Mouse (Mus musculus): ENCODE results near the gene Hypk.

The Hypk gene

DNA sequence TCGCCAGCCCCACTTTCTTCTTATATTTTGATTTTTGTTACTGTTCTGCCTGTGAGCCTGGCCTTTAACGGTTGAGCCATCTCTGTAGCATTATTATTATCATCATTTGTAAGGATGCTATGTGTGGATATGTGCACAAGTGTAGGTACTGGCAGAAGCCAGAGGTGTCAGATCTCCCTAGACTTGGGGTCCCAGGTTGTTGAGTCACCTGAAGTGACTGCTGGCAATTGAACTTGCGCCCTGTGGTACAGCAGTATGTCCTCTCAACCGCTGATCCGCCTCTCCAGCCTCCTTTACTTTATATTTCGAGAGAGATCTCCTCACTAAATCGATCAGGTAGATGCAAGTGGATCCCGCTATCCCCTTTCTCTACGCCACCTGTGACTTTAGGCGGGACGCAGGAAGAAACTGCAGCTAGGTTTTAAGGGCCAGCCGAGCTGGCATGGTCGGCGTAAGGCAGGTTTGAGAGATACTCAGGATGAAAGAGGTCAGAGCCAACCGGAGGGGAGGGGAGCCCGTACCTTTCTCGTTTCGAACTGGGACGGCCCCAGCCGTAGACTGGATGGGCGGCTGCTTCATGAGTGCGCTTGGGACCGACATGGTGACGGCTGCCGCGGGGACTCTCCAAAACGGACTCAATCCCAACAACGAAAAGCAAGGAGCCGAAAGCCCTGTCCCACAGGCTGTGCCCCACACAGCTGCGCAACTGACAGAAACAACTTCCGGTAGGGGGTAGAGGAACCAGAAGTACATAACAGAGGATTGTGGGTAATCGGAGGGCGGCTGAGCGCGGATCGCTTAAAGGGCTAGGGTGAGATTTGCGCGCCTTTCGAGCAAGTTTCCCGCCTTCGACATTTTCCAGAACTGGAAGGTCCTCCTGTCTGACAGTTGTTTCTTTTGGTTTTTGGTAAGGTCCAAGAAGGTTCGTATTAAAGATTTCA is 53.1 kb downstream of the Hypk start, which contains the start of the genes Mfap1a and Wdr76:
TSS of gene Mfap1a (minus strand) at position 724 of the 941 bp plus-strand sequence.
TSS of gene Wdr76 (plus strand) at position 782 of the 941 bp plus-strand sequence.
- peak; percentile 97 for DNase-seq (ENCODE audit: low spot score)

- no peak for DNase-seq (ENCODE audit: low spot score)
Observed at GRCm38 (mm10) chr2:121507173-121507950, 54.3 kb downstream of the Hypk start.

DNA sequence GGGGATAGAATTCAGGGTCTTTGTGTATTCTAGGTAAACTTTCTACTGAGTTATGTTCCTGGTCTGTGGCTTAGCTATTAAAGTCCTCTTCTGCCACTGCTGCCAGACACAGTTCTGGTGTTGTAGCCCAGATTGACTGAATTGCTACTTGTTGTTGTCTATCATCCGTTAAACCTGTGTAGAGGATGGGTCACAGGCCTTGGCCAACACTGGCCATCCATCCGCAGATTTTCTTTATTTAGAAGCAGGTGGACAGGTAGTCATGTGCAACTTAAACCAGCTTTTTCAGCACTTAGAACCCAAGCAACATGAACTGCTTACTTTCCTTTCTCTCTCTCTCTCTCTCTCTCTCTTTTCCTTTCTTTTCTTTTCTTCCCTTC is 54.9 kb downstream of the Hypk start:
- DNase-seq (ENCODE audit: low spot score) = no peak

Data from embryo, embryonic 10 days (tissue).